In genomic region chr7:127272566-127272965, GRCm38 (mm10) we compare ENCODE assay signal across 8 mouse cellular contexts. TPM values are rescaled to one million over a fixed set of nuclear protein-coding genes. Genes with fewer than 3 reads are reported as not detected.
DNase-seq lines count a peak whose midpoint lies in the region; ATAC-seq and TF ChIP-seq lines count a peak whose summit lies in the region.

No protein-coding gene starts in this region.

- no peaks in the 10 kb centered on the region for H3K27me3 ChIP-seq in ES-Bruce4 (ENCODE audit: control insufficient read depth, insufficient read depth, low read length, poor library complexity, severe bottlenecking)
- no peaks in the 10 kb centered on the region for H3K27me3 ChIP-seq in forebrain, embryonic 15.5 days
- no peaks in the 10 kb centered on the region for H3K27me3 ChIP-seq in liver, embryonic 13.5 days

- no peak overlapping the region for H3K27ac ChIP-seq in ES-Bruce4 (ENCODE audit: insufficient read depth, low read length)
- no peak overlapping the region for H3K27ac ChIP-seq in forebrain, embryonic 15.5 days (replicated peaks)
- H3K27ac ChIP-seq in liver, embryonic 13.5 days, result peak overlapping the region; percentile 88; the same call in 1 of the 2 replicates

- DNase-seq in heart, adult 11 months, result peak; percentile 83
- no peak for DNase-seq in heart, postnatal 4 days
- no peak for DNase-seq in liver, embryonic 13.5 days
- DNase-seq in right cerebral cortex, adult 18-20 months, result no peak
- no peak for DNase-seq in retina, embryonic 14.5 days (ENCODE audit: low spot score)

- peak overlapping the region; percentile 84 for H3K4me3 ChIP-seq in ES-Bruce4 (ENCODE audit: low read depth, low read length)
- H3K4me3 ChIP-seq in forebrain, embryonic 15.5 days, result peak overlapping the region; percentile 81
- H3K4me3 ChIP-seq in liver, embryonic 13.5 days (replicated peaks), result peak overlapping the region; percentile 90

- H3K9me3 ChIP-seq in ES-Bruce4 (replicated peaks; ENCODE audit: control insufficient read depth, insufficient read depth, low read length, poor library complexity, severe bottlenecking), result 0 out of 2 replicates have a peak, but pooled peaks cover 5% of the 10 kb centered on the region
- no peaks in the 10 kb centered on the region for H3K9me3 ChIP-seq in forebrain, embryonic 15.5 days
- no peaks in the 10 kb centered on the region for H3K9me3 ChIP-seq in liver, embryonic 13.5 days (replicated peaks)

- WGBS in forebrain, embryonic 15.5 days, result 94% methylated on average over 15 of the region's 15 CpGs
- WGBS in liver, embryonic 13.5 days (ENCODE audit: insufficient replicate concordance), result 86% methylated on average over 15 of the region's 15 CpGs

- TF ChIP-seq EP300 in ES-Bruce4 (IDR thresholded peaks at IDR 0.05; ENCODE audit: insufficient read depth, low read depth, low read length), result no peak

- peaks cover 10% of the 10 kb centered on the region for H3K36me3 ChIP-seq in ES-Bruce4 (ENCODE audit: control insufficient read depth, insufficient read depth, low read length, poor library complexity, severe bottlenecking)
- H3K36me3 ChIP-seq in forebrain, embryonic 15.5 days, result peaks cover 26% of the 10 kb centered on the region
- peaks cover 42% of the 10 kb centered on the region for H3K36me3 ChIP-seq in liver, embryonic 13.5 days

- ATAC-seq in forebrain, embryonic 15.5 days (replicated peaks), result no peak
- ATAC-seq in liver, embryonic 13.5 days (ENCODE audit: low read depth), result no peak
- no peak for ATAC-seq in frontal cortex, adult (ENCODE audit: low TSS enrichment)

- no peak for TF ChIP-seq CTCF in ES-Bruce4 (IDR thresholded peaks at IDR 0.05; ENCODE audit: low read depth, low read length)

- H3K4me2 ChIP-seq in forebrain, embryonic 15.5 days (replicated peaks), result peak overlapping the region; percentile 92
- H3K4me2 ChIP-seq in liver, embryonic 13.5 days, result peak overlapping the region; percentile 85

- H3K9ac ChIP-seq in ES-Bruce4 (ENCODE audit: low read depth, poor library complexity, severe bottlenecking), result peak overlapping the region; percentile 97
- no peak overlapping the region for H3K9ac ChIP-seq in forebrain, embryonic 15.5 days (replicated peaks)
- peak overlapping the region; percentile 96 for H3K9ac ChIP-seq in liver, embryonic 13.5 days

- no peak for TF ChIP-seq POLR2A in ES-Bruce4 (IDR thresholded peaks at IDR 0.05; ENCODE audit: insufficient read depth, low read length)

- no peaks in the 10 kb centered on the region for H3K4me1 ChIP-seq in ES-Bruce4 (ENCODE audit: control insufficient read depth, insufficient read depth, low read length)
- H3K4me1 ChIP-seq in forebrain, embryonic 15.5 days, result peaks cover 23% of the 10 kb centered on the region
- H3K4me1 ChIP-seq in liver, embryonic 13.5 days (replicated peaks), result peaks cover 53% of the 10 kb centered on the region

RNA-seq across cellular contexts. Expression of gene Sephs2, which starts 1.3 kb away (rescaled TPM):
- 10 to 100 TPM; 44.2 to 45.7 TPM for total RNA-seq in heart, postnatal 4 days (2021)
- 77.5 and 80.3 TPM in 2 replicates for polyA plus RNA-seq in ES-Bruce4 (2011; ENCODE audit: insufficient read depth, insufficient read length, low read depth, missing spikeins)
- polyA plus RNA-seq in forebrain, embryonic 15.5 days (2015; fragmentation: Nextera tagmentation; extraction: Ambion mirVana), result 48.7 and 49.5 TPM in 2 replicates
- 138 and 169 TPM in 2 replicates for polyA plus RNA-seq in liver, embryonic 13.5 days (2015; fragmentation: Nextera tagmentation; extraction: Ambion mirVana)

RNA-seq across cellular contexts. Expression of gene Dctpp1, which starts 12.1 kb away (rescaled TPM):
- total RNA-seq in heart, postnatal 4 days (2021), result 10 to 100 TPM; 62.0 to 64.5 TPM
- polyA plus RNA-seq in ES-Bruce4 (2011; ENCODE audit: insufficient read depth, insufficient read length, low read depth, missing spikeins), result 133 and 135 TPM in 2 replicates
- 159 and 166 TPM in 2 replicates for polyA plus RNA-seq in forebrain, embryonic 15.5 days (2015; fragmentation: Nextera tagmentation; extraction: Ambion mirVana)
- polyA plus RNA-seq in liver, embryonic 13.5 days (2015; fragmentation: Nextera tagmentation; extraction: Ambion mirVana), result 134 and 136 TPM in 2 replicates

RNA-seq across cellular contexts. Expression of gene Itgal, which starts 23.5 kb away (rescaled TPM):
- 1 to 10 TPM; 2.3 TPM for total RNA-seq in heart, postnatal 4 days (2021)
- polyA plus RNA-seq in ES-Bruce4 (2011; ENCODE audit: insufficient read depth, insufficient read length, low read depth, missing spikeins), result 0.55 and 0.81 TPM in 2 replicates
- 0.22 and 0.28 TPM in 2 replicates for polyA plus RNA-seq in forebrain, embryonic 15.5 days (2015; fragmentation: Nextera tagmentation; extraction: Ambion mirVana)
- polyA plus RNA-seq in liver, embryonic 13.5 days (2015; fragmentation: Nextera tagmentation; extraction: Ambion mirVana), result 4.1 and 5.2 TPM in 2 replicates

RNA-seq across cellular contexts. Expression of gene Zfp771, which starts 28.5 kb away (rescaled TPM):
- total RNA-seq in heart, postnatal 4 days (2021), result 10 to 100 TPM; 11.6 to 14.2 TPM
- 8.2 and 8.7 TPM in 2 replicates for polyA plus RNA-seq in ES-Bruce4 (2011; ENCODE audit: insufficient read depth, insufficient read length, low read depth, missing spikeins)
- 65.2 and 65.9 TPM in 2 replicates for polyA plus RNA-seq in forebrain, embryonic 15.5 days (2015; fragmentation: Nextera tagmentation; extraction: Ambion mirVana)
- 19.0 and 20.6 TPM in 2 replicates for polyA plus RNA-seq in liver, embryonic 13.5 days (2015; fragmentation: Nextera tagmentation; extraction: Ambion mirVana)

RNA-seq across cellular contexts. Expression of gene Sept1, which starts 39.6 kb away (rescaled TPM):
- 10 to 100 TPM; 11.2 to 12.1 TPM for total RNA-seq in heart, postnatal 4 days (2021)
- polyA plus RNA-seq in ES-Bruce4 (2011; ENCODE audit: insufficient read depth, insufficient read length, low read depth, missing spikeins), result 210 and 229 TPM in 2 replicates
- 21.8 and 27.8 TPM in 2 replicates for polyA plus RNA-seq in forebrain, embryonic 15.5 days (2015; fragmentation: Nextera tagmentation; extraction: Ambion mirVana)
- polyA plus RNA-seq in liver, embryonic 13.5 days (2015; fragmentation: Nextera tagmentation; extraction: Ambion mirVana), result 9.7 and 9.8 TPM in 2 replicates
